Mouse (Mus musculus): Measurements from ENCODE around the gene Olfr653.

Olfr653 gene

DNA sequence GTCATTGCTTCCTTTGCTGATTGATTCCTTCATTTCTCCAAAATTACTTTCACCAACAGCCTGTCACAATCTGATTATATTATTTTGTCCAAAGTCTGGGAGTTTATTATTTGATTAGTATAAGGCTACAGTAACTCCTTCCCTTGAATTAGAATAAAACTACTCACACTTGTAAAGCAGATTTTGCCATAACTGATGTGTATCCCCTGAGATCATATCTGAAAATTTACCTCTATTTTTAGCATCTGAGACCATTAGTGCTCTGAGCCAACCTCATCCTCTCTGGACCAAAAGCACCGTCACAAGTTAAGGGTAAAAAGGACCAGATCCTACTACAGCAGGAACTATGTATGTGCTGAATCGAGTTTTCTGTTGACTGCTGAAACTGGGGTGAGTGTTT lies at the start of gene Olfr653:
Gene Olfr653 (plus strand): TSS at position 301 of the 400 bp plus-strand sequence.
- no peak for DNase-seq

DNA sequence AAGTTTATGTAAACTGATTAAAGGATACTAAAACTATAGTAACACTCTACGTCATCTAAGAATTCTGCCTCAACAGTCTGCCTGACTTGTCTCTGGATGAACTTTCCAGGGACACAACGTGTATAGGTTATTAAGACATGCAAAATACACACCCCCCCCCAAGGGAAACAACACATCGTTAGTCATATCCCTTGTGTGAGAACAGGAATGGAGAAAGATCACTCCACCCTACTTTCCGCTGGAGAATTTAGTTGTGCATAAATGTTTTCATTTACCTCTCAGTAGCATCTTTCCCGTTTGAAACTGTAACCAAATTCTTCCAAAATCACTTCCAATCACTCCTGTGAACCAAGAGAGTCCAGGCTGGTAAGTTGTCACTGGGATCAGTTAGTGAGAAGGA lies 27.3 kb upstream of the Olfr653 start, which contains the start of gene Olfr651:
Gene Olfr651 (plus strand): TSS at position 301 of the 400 bp plus-strand sequence.
- DNase-seq: no peak

DNA sequence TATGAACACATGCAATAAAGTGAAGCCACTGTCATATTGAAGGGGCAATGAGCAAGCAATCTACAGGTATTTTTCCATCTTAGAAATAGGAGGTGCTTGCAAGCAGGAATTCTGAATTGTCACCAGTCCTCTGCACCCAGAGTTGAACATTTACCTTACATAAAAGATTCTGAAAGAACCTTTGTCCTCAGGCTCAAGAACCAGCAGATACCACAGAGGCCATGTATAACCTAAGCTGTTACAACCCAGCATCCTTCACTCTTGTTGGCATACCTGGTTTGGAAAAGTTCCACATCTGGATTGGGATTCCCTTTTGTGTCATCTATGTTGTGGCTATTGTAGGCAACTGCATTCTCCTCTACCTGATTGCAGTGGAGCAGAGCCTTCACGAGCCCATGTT lies 24.4 kb upstream of the Olfr653 start:
- no peak for DNase-seq

DNA sequence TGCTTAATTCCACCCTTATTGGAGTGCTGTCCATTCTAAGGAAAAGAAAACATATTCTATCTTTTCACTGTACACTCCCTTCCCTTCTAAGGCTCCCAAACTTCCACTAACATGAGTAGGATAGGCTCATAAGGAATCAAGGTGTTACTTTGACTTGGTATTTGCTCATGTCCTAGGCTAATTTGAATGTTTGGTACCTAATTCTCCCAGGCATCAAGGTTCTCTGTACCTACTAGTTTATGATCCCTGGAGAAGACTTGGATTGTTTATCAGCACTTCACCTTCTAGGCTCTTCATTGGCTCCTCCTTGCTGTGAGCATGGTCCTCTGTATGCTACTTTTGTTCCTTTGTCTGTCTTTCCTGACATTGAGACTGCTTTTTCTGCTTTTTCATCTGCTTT lies 16.5 kb upstream of the Olfr653 start, which contains the start of gene Olfr652:
Gene Olfr652 (plus strand): TSS at position 301 of the 400 bp plus-strand sequence.
- DNase-seq: no peak

DNA sequence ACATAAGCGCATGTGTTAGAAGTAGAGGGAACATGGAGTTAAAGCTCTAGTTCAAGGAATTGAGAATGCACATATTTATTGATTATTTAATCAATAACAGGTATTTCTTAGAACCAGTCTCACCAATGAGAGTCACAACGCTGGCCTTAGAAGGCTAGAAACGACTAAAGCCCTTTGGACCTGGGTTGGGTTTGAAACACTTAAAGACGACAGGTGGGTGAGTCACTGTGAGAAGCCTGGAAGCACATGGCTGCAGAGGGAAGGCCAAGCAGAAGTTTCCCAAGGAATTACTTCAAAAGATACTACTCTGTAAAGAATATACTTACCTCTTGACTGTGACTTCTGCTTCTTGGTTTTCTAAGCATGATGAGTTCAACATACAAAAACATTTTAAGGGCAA lies 3.7 kb downstream of the Olfr653 start:
- no peak for DNase-seq

DNA sequence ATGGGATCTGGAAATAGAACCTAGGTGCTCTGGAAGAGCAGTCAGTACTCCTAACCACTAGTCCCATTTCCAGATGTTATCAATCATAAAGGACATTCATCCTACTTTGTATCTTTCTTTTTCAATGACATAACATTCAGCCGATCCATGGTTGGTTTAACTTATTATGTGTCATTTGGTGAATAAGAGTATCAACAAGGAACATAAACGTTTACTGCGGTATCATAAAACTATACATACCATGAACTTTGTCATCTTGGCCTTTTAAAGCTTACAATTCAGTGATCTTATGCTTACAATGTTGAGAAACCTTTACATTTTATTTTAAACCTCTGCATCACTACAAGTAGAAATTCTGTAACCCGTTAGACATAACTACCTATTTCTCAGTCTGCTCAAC lies 4.3 kb downstream of the Olfr653 start:
- no peak for DNase-seq

DNA sequence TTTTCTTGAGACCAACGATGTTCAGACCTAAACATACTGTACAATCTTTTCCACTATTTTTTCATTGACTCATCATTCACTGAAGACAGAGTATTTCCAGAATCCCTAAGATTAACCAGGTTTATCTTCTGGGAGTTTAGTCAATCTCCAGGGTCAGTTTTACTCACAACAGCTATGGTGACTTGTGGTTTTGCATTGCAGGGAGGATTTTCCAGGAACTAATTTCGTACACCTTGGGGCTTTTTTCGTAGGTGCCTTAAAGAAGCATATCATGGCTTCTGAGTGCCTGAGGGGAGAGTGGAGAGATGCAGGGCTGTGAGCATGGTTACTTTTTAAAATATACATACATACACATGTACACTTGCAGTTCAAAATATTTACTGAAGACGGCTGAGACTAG lies 9.6 kb downstream of the Olfr653 start, which contains the start of gene Olfr654:
Gene Olfr654 (plus strand): TSS at position 301 of the 400 bp plus-strand sequence.
- no peak for DNase-seq

DNA sequence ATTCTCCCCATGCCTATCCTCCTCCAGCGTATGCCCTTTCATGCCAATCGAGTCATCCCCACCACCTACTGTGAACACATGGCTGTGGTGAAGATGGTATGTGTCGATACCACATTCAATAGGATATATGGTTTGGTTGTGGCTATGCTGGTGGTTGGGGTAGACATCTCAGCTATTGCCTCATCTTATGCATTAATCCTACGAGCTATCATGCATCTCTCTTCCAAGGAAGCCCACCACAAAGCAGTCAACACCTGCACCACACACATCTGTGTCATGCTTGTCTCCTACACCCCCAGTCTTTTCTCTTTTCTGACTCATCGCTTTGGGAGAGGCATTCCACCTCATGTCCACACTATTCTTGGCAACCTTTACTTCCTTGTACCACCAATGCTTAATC lies 11.2 kb downstream of the Olfr653 start:
- DNase-seq: no peak

DNA sequence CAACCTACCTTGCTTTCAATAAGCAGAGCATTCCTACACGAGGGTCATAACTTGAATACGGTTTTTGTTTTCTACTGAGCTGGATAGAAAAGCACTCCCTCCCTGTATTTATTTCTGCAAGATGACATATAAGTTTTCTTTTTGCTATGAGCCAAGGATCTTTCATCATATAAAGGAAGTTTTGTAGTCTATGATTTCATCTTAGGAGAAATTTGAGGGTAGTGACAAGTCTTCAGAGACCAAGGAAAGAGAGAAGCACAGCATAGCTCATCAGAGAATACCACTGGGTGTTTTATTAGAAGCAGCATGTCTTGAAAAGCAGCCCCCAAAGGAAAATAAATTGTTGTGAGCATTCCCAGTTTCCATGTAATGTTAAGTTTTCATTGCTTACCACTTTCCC lies 24.6 kb downstream of the Olfr653 start, which contains the start of gene Olfr655:
Gene Olfr655 (minus strand): TSS at position 101 of the 400 bp plus-strand sequence.
- DNase-seq: no peak

DNA sequence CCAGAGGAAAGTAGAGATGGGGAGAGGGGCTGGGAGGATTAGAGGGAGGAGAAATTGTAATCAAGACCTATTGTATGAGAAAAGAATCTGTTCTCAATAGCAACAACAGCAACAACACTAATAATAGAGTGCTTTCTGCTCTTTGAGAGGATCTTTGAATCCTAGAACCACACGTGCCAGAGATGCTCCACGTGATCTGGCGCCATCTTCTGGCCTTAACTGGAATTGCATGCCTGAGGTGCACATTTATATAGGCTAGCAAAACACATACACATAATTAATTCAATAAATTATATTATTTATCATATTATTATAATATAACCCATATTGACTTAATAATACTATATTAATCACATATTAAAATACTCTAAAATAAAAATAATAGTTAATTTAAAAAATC lies 26.1 kb downstream of the Olfr653 start:
- DNase-seq: peak; percentile 39 to 49

DNA sequence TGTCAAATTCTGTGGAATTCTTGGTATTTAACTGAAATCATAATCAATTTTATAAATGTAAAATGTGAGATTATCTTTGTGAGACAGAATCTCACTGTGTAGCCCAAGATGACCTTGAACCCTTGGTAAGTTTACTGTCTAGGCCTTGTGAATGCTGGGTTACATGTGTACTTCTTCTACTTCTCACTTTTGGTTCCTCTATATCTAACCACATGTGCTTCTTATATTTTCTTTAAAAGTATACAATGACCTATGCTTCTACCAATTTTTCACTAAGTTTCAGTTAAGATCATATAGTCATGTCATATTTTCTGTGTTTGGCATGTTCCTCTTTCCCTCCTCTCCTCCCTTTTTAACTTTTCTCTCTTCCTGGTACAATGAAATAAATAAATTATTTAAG lies 27.6 kb downstream of the Olfr653 start:
- DNase-seq: no peak

DNA sequence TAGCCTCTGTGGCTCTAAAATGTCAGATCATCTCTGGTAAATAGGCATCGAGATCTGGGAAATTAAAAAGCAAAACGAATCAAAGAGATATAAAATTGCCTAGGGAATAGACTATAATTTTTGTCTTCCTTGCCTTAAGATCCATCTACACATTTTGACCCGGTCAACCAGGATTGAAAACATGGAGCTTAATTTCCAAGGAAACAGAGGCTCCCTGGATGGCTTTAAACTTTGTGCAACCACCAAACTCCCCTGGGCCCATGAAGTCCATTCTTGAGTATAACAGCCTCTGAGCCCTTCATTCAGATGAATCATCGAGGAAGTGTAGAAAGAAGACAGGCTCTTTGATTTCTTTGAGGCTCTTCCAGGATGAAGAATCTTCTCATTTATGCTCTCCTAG lies 36.5 kb downstream of the Olfr653 start, which contains the start of gene Olfr656:
Gene Olfr656 (plus strand): TSS at position 301 of the 400 bp plus-strand sequence.
- DNase-seq: no peak

DNA sequence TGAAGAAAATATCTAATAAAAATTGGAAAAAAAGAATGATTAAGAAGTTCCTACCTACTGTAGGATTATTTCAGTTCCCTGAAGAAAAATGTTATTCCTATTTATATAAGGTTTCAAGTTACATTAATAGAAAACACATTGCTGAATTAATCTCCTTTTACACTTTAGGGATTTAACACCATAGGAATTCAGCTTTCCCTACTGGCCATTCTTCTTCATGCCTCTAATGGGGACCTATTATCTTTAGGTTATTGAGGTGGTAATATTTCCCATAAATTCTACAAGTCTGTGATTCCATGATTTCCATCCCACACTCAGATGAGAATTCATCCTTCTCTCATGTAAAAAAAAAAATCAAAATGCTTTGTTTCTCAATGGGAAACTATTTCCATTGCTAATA lies 47.4 kb downstream of the Olfr653 start, which contains the start of gene Olfr657:
Gene Olfr657 (plus strand): TSS at position 301 of the 400 bp plus-strand sequence.
- no peak for DNase-seq
